Mouse (Mus musculus) forelimb bud, embryonic 11.5 days (tissue): ENCODE results near the gene Actrt1.

Experiments used
- DNase-seq: peaks from one replicate; pipeline ENCODE4 v3.0.0-alpha.2; 2012; ENCODE audit warnings: low read depth, low spot score

The Actrt1 gene

DNA sequence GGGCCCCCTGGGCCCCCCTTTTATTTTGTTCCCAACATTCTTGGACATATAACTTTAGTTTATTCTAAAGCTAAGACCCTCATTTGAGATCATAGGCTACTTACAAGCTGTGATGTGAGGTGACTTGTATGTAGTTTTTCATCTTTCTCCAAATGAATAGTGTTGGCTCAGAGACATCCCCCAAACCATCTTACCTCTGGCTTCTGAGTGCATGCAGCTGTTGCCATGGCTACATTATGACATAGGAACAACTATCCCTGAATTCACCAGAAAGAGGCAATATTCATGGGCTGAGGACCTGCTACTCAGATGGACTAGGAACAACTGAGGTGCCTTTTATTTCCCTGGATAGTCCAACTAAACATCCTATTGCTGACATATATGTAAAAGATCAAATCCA lies at the start of gene Actrt1:
Actrt1 (plus strand) TSS at position 301 of the 400 bp plus-strand sequence.
- DNase-seq = no peak

DNA sequence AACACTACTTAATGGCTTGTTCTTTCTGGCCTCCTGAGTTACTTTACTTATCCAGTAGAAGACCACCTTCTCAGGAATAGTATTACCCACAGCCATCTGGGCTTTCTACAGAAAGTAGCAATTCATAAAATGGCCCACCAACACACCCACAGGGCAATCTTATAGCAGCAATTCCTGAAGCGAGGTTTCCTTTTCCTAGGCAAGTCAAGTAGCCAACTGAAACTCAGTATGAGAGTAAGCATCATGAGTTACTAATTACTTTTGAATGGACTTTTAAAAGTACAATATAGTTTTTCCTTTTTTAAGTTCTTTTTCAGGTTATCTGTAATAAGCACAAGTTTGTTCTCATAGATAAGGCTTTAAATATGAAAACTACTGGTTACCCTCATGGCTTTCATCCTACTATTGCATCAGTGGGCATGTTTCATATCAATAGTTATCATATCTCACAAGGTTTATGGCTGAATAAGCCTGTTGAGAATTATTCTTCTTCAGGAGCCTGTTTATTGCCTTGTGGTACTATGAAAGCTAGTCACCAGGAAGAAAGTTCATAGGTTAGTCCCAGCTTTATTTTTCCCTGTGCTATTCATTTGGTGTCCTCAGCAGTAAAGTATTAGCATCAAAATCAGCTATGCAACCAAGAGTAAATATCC lies 2.8 kb downstream of the Actrt1 start:
- no peak for DNase-seq
